Mouse (Mus musculus) cerebellum, adult 11 months (tissue): Measurements from ENCODE around the gene Cnbd2.
"Not testable (repeated sequence)": the region's sequence is repeated elsewhere in the genome, so short reads cannot be mapped to it uniquely, and the experiment has no call there.

Source experiments
- DNase-seq: peaks from one replicate; pipeline ENCODE4 v3.0.0; 2022

The Cnbd2 gene

GRCm38 (mm10) chr2:156393155-156393828 lies 81.2 kb downstream of the Cnbd2 start:
- DNase-seq: no peak

GRCm38 (mm10) chr2:156394282-156394681 lies 82.2 kb downstream of the Cnbd2 start:
- DNase-seq: no peak

- no peak for DNase-seq
Observed at GRCm38 (mm10) chr2:156396096-156396495, 84.0 kb downstream of the Cnbd2 start.

- DNase-seq: no peak
Observed at GRCm38 (mm10) chr2:156397988-156398387, 85.9 kb downstream of the Cnbd2 start.

DNA sequence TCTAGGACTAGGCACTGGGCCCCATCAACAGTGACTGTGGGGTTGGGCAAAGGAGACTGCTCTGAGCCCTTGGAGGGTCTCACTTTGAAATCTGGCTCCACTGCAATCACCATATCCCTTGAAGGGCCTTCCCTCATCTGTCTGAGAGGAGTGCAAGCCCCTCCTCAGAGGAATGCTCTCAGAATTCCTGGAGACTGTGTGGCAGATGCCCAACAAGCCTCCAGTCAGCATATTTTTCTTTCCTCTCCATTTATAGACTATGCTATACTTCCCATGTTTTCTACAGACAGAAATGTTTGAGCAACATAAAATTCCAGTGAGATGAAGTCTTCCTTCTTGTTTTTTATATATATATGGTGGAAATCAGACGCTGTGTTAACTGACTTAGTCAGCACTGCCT lies 87.4 kb downstream of the Cnbd2 start:
- no peak for DNase-seq

GRCm38 (mm10) chr2:156401331-156401730 lies 89.2 kb downstream of the Cnbd2 start:
- no peak for DNase-seq

GRCm38 (mm10) chr2:156402036-156402435 lies 89.9 kb downstream of the Cnbd2 start:
- DNase-seq: no peak

- no peak for DNase-seq
Observed at GRCm38 (mm10) chr2:156406987-156407386, 94.9 kb downstream of the Cnbd2 start.

DNA sequence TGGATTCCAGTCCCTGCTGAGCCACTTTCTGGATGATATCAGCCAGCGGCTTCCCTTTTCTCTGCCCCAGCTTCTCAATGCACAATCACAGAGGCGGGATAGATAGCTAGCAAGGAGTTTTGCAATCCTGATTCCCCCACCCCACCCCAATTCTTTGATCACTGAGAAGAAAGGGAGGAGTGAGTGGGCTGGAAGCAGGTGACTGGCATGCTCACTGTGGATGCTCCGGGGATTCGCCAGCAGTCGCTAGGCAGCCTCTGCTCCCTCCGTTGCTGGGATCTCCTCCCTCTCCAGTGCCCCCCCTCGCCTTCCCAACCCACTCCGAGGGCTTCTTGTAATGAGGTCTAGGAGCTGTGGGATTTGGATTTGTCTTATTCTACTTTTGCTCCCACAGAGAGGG lies 96.1 kb downstream of the Cnbd2 start:
- DNase-seq: no peak

DNA sequence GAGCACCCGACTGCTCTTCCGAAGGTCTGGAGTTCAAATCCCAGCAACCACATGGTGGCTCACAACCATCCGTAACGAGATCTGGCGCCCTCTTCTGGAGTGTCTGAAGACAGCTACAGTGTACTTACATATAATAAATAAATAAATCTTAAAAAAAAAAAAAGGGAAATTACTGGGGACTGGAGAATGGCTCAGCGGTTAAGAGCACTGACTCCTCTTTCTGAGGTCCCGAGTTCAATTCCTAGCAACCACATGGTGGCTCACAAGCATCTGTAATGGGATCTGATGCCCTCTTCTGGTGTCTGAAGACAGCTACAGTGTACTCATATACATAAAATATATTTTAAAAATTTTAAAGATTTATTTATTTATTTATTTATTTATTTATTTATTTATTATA lies 99.2 kb downstream of the Cnbd2 start:
- DNase-seq: not testable (repeated sequence)

GRCm38 (mm10) chr2:156414996-156415395 lies 102.9 kb downstream of the Cnbd2 start:
- no peak for DNase-seq

DNA sequence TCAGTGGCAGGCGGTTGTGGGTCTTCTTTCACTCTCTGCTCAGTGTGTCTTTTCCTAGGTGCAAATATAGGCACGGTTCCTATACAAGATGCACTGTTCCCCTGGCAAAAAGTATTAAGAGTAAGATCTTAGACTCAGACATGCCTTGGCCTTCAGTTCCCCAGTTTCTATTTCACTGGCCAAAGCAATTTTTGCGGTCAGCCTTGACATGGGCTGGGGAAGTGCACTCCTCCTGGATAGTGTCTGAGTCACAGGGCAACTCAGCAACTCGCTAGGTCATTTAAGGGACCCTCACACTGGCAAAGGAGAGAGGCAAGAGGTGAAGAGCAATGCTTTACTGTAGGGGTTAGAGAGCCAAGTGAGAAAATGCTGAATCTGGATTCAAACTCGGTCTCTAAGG lies 103.6 kb downstream of the Cnbd2 start:
- DNase-seq: no peak

DNA sequence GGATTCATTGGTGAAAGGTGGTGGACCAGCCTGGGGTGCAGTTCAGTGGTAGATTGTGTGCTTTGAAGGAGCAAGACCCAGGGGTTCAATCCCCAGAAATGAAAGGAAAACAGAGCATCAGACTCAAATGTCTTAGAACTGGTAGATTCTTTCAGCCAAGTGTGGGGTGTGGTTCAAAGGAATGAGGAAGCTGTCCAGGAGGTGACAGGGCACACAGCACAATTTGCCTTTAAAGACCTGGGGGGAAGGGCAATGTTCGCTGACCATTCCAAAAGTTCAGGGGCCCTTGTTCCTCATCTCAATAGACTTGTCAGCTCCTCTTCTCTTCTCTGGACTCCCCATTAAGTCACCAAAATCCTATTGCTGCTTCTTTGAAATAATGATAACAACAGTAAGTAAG lies 105.1 kb downstream of the Cnbd2 start:
- DNase-seq: no peak

- DNase-seq: no peak
Observed at GRCm38 (mm10) chr2:156418467-156418866, 106.4 kb downstream of the Cnbd2 start.

GRCm38 (mm10) chr2:156420327-156420693 lies 108.2 kb downstream of the Cnbd2 start:
- DNase-seq: peak; percentile 6

DNA sequence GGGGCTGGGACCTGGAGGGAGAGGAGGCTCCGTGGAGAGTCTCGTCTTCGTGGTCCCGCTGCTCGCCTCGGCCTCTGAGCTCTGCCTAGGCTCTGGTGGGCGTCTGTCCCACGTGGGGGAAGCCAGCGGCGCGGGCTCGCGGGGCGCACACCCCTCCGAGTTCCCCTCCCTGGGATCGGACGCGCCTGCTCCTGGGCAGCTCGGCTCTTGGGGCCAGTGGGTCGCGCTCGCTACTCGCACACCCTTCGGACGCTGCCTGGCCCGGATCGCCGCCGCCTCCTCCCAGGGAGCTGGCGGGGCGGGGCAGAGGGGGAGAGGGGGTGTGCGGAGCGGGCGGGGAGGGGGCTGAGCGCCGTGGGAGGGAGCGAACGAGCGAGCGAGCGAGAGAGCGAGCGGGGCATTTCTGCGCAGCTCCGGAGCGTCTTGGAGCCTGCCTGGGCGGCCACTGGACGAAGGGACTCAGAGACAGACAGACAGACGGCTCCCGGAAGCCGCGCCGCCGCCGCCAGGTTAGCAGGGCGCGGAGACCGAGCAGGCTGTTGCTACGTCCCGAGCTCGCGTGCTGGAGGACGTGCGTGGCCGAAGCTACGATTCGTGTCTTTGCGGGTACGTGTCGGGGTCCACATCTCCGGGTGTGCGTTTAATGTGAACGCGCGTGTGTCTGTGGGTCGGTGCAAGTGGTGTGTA lies 108.7 kb downstream of the Cnbd2 start, which contains the start of gene Epb41l1:
Epb41l1 (plus strand) TSS at position 216 of the 687 bp plus-strand sequence.
- DNase-seq: peak; percentile 23

DNA sequence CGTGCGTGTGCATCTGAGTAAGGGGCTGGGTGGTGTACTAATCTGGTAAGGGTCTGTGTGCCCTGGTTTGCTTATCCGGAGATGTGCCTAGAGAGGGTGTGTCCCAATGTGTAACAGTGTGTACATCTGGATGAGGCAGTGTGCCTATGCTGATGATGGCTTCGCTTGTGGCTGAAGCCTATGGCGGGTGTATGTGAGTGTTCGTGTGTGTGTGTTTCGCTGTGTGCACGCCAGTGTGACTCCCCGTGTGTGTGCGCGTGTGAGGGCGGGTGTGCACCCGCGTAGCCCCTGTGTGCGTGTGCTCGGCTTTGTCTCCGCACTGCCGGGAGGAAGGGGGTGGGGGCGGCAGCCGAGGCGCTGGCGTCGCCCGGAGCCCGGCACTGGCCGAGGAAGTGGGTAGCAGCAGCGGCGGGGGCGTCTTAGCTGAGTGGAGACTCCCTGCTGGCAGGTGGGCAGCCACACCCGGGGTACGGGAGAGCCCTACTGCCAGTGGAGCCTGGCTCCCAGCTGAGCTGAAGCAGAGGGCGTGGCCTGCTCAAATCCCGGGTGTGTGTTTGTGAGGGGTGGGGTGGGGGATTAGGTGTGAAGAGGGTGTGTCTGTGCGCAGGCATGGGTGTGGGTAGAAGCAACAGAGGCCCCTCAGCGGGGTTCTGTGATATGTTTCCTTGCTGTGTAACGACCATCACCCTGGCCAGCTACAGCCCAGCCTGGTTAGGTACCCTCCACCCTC lies 109.4 kb downstream of the Cnbd2 start:
- no peak for DNase-seq

DNA sequence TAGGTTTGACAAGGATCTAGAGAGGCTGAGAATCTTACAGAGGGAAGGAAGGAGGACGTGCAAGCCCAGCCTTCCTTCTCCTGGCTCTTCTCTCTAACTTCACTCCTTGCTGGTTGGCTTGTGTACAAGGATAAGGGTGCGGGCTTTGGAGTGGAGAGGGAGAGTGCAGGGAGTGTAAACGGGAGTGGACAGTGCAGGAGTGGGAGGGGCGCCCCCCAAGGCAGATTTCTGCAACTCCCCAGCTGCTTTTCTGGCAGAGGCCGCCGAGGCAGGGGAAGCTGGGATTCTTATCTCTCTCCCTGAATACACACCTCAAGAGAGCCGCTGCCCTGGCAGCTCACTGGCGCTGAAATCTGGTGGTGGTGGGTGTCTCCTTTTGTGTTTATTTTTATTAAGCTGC lies 110.5 kb downstream of the Cnbd2 start:
- DNase-seq: no peak

DNA sequence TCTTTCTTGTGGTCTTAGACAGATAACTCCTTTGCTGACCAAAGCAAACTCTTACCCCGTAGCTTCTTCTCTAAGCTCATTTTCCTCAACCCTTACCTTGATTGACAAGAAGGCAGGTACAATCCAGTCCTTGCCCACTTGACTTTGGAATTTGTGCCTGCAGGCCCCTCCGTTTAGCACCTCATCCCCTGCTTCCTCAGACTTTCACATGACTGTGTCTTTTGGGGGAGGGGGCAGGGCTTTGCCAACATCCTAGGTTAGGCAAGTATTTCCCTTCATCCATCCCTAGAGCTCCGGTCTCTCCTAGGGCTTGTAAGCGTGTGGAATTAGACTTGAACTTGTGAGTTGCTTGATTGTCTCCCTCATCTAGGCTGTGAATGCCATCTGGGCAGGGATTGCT lies 111.6 kb downstream of the Cnbd2 start:
- no peak for DNase-seq
